Mouse (Mus musculus) ES-Bruce4 (cell line): ENCODE results near the gene Lsm14a. TPM values are rescaled to one million over a fixed set of nuclear protein-coding genes. Genes with fewer than 3 reads are reported as not detected.

Source experiments
- H3K27ac ChIP-seq: 2 replicates; pipeline ENCODE4 v1.5.1; 2012; ENCODE audit warnings: low read length, inconsistent platforms; ENCODE audit not compliant: insufficient read depth
- H3K27me3 ChIP-seq: 2 replicates; pipeline ENCODE4 v1.6.1; 2012; ENCODE audit warnings: mild to moderate bottlenecking, low read length, inconsistent platforms; ENCODE audit not compliant: control insufficient read depth, poor library complexity, insufficient read depth, severe bottlenecking
- H3K36me3 ChIP-seq: 2 replicates; pipeline ENCODE4 v1.6.1; 2012; ENCODE audit warnings: inconsistent platforms, mild to moderate bottlenecking, low read length, moderate library complexity; ENCODE audit not compliant: control insufficient read depth, poor library complexity, insufficient read depth, severe bottlenecking
- H3K4me1 ChIP-seq: one replicate; pipeline ENCODE4 v1.8.1; 2011; ENCODE audit warnings: low read length; ENCODE audit not compliant: control insufficient read depth, insufficient read depth
- H3K4me3 ChIP-seq: 2 replicates; pipeline ENCODE4 v1.5.1; 2011; ENCODE audit warnings: low read depth, mild to moderate bottlenecking, low read length
- H3K9ac ChIP-seq: 2 replicates; pipeline ENCODE4 v1.6.1; 2012; ENCODE audit warnings: low read depth, mild to moderate bottlenecking, inconsistent platforms; ENCODE audit not compliant: poor library complexity, severe bottlenecking
- H3K9me3 ChIP-seq: replicated peaks from 2 replicates; pipeline ENCODE4 v1.6.1; 2012; ENCODE audit warnings: mild to moderate bottlenecking, low read length, inconsistent platforms; ENCODE audit not compliant: control insufficient read depth, poor library complexity, insufficient read depth, severe bottlenecking
- CTCF ChIP-seq: IDR thresholded peaks from one replicate; pipeline ENCODE4 v1.8.1; 2011; ENCODE audit warnings: low read depth, low read length
- EP300 ChIP-seq: IDR thresholded peaks from 2 replicates; pipeline ENCODE4 v1.6.1; 2011; ENCODE audit warnings: low read depth, low read length; ENCODE audit not compliant: insufficient read depth
- POLR2A ChIP-seq: IDR thresholded peaks from one replicate; pipeline ENCODE4 v1.8.1; 2011; ENCODE audit warnings: low read length; ENCODE audit not compliant: insufficient read depth
- polyA plus RNA-seq: library from polyadenylated mRNA; stranded (reverse); fragments of >200 nt; gene quantifications from 2 replicates; pipeline ENCODE4 v1.2.4, GENCODE M21; 2011; ENCODE audit warnings: low read depth; ENCODE audit not compliant: missing spikeins, insufficient read depth, insufficient read length

The Lsm14a gene
- polyA plus RNA-seq, 1 experiment, result 167 TPM

DNA sequence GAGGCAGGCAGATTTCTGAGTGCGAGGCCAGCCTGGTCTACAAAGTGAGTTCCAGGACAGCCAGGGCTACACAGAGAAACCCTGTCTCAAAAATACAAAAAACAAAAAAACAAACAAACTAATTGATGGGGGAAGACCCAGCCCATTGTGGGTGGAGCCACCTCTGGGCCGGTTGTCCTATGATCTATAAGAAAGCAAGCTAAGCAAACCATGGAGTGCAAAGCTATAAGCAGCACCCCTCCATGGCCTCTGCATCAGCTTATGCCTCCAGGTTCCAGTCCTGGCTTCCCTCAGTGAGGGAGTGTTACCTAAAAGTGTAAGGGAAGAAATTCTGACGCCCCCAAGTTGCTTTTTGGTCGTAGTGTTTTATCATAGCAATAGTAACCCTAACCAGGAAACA is 1.4 kb downstream of the Lsm14a start:
- no peak overlapping the region for H3K4me3 ChIP-seq
- no peaks in the 10 kb centered on the region for H3K4me1 ChIP-seq
- TF ChIP-seq EP300, result no peak
- no peak for TF ChIP-seq CTCF
- TF ChIP-seq POLR2A, result no peak

DNA sequence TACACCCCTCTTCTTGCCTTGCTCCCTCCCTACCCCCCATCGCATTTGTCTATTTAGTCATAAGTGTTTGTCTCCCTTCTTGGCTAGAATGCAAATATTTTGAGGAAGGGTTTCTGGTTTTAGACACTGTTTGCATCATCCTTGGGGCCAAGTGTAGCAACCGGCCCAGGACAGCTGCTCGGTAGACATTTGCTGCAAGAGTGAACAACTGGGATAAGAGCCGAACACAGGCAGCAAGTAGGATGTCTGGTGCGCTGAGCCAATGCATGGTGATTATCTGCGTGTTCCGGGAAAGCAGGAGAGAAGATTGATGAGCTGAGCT is 2.3 kb downstream of the Lsm14a start:
- Histone ChIP-seq H3K9me3 (no peaks in the 10 kb centered on the region), H3K4me3 (0 out of 2 replicates have a peak overlapping the region, but pooled peaks have one; percentile 1), H3K36me3 (peaks cover 12% of the 10 kb centered on the region; the same call in 1 of the 2 replicates), H3K27me3 (no peaks in the 10 kb centered on the region), H3K4me1 (no peaks in the 10 kb centered on the region), H3K27ac (peak overlapping the region; percentile 88; the same call in 1 of the 2 replicates), H3K9ac (peak overlapping the region; percentile 94)
- TF ChIP-seq EP300, result no peak

More for the DNA sequence above, 1.4 kb downstream of the Lsm14a start:
- Histone ChIP-seq H3K27ac (no peak overlapping the region), H3K9me3 (no peaks in the 10 kb centered on the region), H3K9ac (no peak overlapping the region), H3K36me3 (peaks cover 10% of the 10 kb centered on the region; the same call in 1 of the 2 replicates), H3K27me3 (no peaks in the 10 kb centered on the region)

DNA sequence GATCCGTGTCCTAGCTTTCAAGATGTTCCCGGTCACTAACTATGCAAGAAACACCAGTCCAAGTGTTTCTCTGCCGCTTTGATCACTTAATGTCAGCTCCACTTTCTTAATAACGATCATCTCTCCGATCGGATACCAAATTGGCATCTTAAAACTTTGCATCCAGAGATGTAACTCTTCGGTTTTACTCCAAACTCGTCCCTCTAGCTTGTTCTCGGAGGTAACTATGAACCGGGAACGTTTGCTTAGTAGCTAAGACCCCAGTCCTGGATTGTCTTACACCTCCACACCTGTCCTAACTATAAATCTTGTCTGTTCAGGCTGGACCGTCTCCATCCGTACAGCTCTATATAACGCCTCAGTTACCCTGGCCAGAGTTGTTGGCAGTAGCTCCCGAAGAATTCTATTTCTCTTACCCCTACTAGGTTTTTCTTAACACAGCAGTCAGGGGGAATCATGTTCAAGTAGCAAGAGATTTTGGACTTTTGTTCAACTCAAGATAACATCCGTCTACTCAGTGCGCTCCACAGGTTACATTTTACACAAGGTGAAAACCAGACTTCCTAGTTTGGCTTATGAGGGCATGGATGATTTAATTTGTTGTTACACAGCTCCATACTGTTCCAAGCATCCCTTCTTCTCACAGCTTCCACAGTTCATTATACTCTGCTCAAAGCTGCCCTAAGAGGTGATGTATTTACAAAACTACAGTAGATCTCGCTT is 2.8 kb downstream of the Lsm14a start:
- H3K9me3 ChIP-seq, result no peaks in the 10 kb centered on the region
- H3K4me1 ChIP-seq, result no peaks in the 10 kb centered on the region
- H3K9ac ChIP-seq, result peak overlapping the region; percentile 94
- H3K27ac ChIP-seq, result peak overlapping the region; percentile 88
- H3K27me3 ChIP-seq, result no peaks in the 10 kb centered on the region
- H3K36me3 ChIP-seq, result peaks cover 12% of the 10 kb centered on the region; the same call in 1 of the 2 replicates
- TF ChIP-seq EP300, result no peak
- no peak for TF ChIP-seq CTCF
- H3K4me3 ChIP-seq, result peak overlapping the region; percentile 88

DNA sequence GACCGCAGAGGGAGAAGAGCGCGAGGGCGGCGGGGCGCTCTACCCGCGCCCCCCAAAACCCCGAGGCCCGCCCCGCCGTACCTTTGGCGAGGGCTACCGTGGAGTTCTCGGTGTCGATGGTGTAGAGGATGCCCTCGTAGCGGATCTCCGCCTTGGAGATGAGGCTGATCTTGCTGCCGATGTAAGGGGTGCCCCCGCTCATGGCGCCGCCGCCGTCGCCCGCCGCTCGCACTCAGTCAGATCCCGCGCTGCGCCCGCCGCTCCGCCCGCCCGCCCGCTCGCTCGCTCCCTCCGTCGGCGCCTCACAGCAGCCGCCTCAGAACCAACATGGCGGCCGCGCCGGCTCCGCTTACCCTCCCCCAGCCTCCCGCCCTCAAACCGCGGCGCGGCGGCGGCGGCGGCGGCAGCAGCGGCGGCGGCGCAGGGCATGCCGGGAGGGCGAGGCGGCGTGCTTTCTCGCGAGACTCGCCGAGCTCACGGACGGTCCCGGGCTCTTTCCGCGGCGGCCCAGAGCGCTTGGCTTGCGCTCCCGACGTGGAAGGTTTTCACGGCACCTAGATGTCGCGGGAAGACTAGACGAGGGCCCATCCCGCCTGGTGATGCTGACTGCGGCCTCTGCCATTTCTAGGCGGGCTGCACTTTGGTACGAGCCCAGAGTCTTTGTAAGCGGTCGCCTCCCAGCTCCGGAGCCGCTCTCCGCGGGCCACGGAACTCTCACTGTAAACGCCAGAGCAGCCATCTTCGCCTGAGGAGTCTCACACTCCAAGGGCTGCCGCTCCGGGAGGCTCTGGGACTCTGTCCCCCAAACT is 3.6 kb downstream of the Lsm14a start:
- H3K36me3 ChIP-seq, result peaks cover 13% of the 10 kb centered on the region; the same call in 1 of the 2 replicates
- H3K9me3 ChIP-seq, result no peaks in the 10 kb centered on the region
- peak overlapping the region; percentile 93 for H3K4me3 ChIP-seq
- H3K9ac ChIP-seq, result peak overlapping the region; percentile 94
- no peaks in the 10 kb centered on the region for H3K27me3 ChIP-seq
- peak overlapping the region; percentile 88 for H3K27ac ChIP-seq
- H3K4me1 ChIP-seq, result no peaks in the 10 kb centered on the region
- TF ChIP-seq POLR2A (peak; percentile 98), CTCF (no peak)

DNA sequence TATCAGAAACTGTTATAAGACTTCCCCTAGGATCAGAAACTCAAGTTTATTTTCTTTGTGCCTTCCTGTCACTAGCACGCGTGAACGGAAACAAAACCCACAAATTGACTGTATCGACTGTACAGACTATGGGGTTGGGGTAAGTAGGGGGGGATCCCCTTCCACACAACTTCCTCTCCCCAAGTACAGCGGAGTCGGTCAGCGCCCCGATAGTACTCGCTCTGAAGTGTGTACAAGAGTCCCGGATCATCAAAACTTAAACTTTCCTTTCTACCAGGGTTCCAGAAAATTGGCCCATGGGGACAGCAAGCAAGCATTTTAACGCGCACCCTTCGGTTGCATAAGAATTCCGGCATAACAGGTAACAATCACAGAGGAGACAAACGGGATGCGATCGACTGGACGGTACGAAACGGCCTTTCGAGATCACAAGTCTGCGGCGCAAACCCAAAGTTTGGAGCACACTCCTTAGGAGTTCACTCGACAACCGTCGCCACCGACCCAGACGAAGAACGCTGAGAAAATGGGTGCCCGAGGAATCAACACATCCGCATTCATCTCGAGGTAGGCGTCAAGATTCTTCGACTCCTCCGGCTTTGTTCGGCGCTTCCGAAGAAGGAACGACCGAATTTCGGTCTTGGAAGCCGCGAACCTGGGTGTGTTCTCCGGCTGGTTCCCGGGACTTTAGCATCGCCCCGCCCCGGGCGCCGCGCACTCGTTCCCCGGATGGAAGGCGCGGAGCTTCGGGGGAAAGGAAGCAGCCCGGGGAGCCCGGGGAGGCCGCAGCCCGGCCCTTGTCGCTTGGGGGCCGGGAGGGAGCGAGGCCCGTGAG is 4.5 kb downstream of the Lsm14a start:
- Histone ChIP-seq H3K4me3 (peak overlapping the region; percentile 93), H3K27ac (peak overlapping the region; percentile 69), H3K27me3 (no peaks in the 10 kb centered on the region), H3K9ac (peak overlapping the region; percentile 94), H3K4me1 (no peaks in the 10 kb centered on the region), H3K9me3 (no peaks in the 10 kb centered on the region), H3K36me3 (peaks cover 17% of the 10 kb centered on the region; the same call in 1 of the 2 replicates)
- TF ChIP-seq CTCF (no peak), EP300 (no peak), POLR2A (no peak)
